Mouse (Mus musculus) heart, embryonic 16.5 days (tissue): ENCODE results near the gene Kcnj6. TPM values are rescaled to one million over a fixed set of nuclear protein-coding genes. Genes with fewer than 3 reads are reported as not detected.

Experiments
- ATAC-seq: fragments of 200-750 bp; cut with Nextera tagmentation; replicated peaks from 2 replicates; pipeline ENCODE4 v1.8.0; 2017; ENCODE audit warnings: moderate number of reproducible peaks; ENCODE audit not compliant: insufficient read depth, low FRiP score; ENCODE audit errors: extremely low read depth
- H3K27ac ChIP-seq: fragments of 300-500 bp; sonication (generic); 2 replicates; pipeline ENCODE4 v1.5.1; 2014; ENCODE audit warnings: mild to moderate bottlenecking, low read length, control low read depth, moderate library complexity
- H3K27me3 ChIP-seq: fragments of 300-500 bp; sonication (generic); 2 replicates; pipeline ENCODE4 v1.6.1; 2014; ENCODE audit warnings: low read length, mixed read lengths; ENCODE audit not compliant: control insufficient read depth, insufficient read depth
- H3K36me3 ChIP-seq: fragments of 300-500 bp; sonication (generic); 2 replicates; pipeline ENCODE4 v1.6.1; 2014; ENCODE audit not compliant: control insufficient read depth, insufficient read depth
- H3K4me1 ChIP-seq: fragments of 300-500 bp; sonication (generic); 2 replicates; pipeline ENCODE4 v1.6.1; 2014; ENCODE audit warnings: low read length, mixed read lengths; ENCODE audit not compliant: control insufficient read depth, insufficient read depth
- H3K4me2 ChIP-seq: fragments of 300-500 bp; sonication (generic); 2 replicates; pipeline ENCODE4 v1.6.1; 2014; ENCODE audit warnings: low read depth, mild to moderate bottlenecking, control low read depth, low read length
- H3K4me3 ChIP-seq: fragments of 300-500 bp; sonication (generic); 2 replicates; pipeline ENCODE4 v1.5.1; 2014; ENCODE audit warnings: mild to moderate bottlenecking, control low read depth, low read length
- H3K9ac ChIP-seq: fragments of 300-500 bp; sonication (generic); 2 replicates; pipeline ENCODE4 v1.6.1; 2014; ENCODE audit warnings: low read length, control low read depth
- H3K9me3 ChIP-seq: fragments of 300-500 bp; sonication (generic); replicated peaks from 2 replicates; pipeline ENCODE4 v1.6.1; 2016; ENCODE audit warnings: low read length; ENCODE audit not compliant: control insufficient read depth
- WGBS: fragments of 180-500 bp; shearing (Covaris S2); extraction: QIAGEN DNeasy Blood & Tissue Kit; methylation state at CpG from one replicate; pipeline ENCODE4 v1.1.7; 2014; 5-methylcytosine and 5-hydroxymethylcytosine counted together
- polyA plus RNA-seq: library from polyadenylated mRNA; unstranded; fragments of >200 nt; fragmentation: Nextera tagmentation; extraction: Ambion mirVana; gene quantifications from 2 replicates; pipeline ENCODE4 v1.2.1, GENCODE M21; 2015

The Kcnj6 gene
- polyA plus RNA-seq, 1 experiment from 2014 or later: 0.07 TPM

- no peak overlapping the region for H3K27ac ChIP-seq
- ATAC-seq: no peak
- H3K4me3 ChIP-seq: no peak overlapping the region
- H3K9me3 ChIP-seq: no peaks in the 10 kb centered on the region
- H3K9ac ChIP-seq: no peak overlapping the region
- 77% methylated on average over 6 of the region's 6 CpGs for WGBS
- no peaks in the 10 kb centered on the region for H3K36me3 ChIP-seq
- H3K4me2 ChIP-seq: no peak overlapping the region
- H3K27me3 ChIP-seq: no peaks in the 10 kb centered on the region
- no peaks in the 10 kb centered on the region for H3K4me1 ChIP-seq
These were observed 98.7 kb downstream of the Kcnj6 start for GRCm38 (mm10) chr16:94898832-94899231.

GRCm38 (mm10) chr16:94892162-94892650 lies 105.3 kb downstream of the Kcnj6 start:
- H3K27ac ChIP-seq: no peak overlapping the region
- no peaks in the 10 kb centered on the region for H3K9me3 ChIP-seq
- H3K9ac ChIP-seq: no peak overlapping the region
- H3K4me1 ChIP-seq: no peaks in the 10 kb centered on the region
- no peak for ATAC-seq
- H3K4me2 ChIP-seq: no peak overlapping the region
- no peaks in the 10 kb centered on the region for H3K27me3 ChIP-seq
- WGBS: 77% methylated on average over 4 of the region's 4 CpGs
- no peak overlapping the region for H3K4me3 ChIP-seq
- H3K36me3 ChIP-seq: no peaks in the 10 kb centered on the region

- H3K36me3 ChIP-seq: no peaks in the 10 kb centered on the region
- no peaks in the 10 kb centered on the region for H3K4me1 ChIP-seq
- H3K9ac ChIP-seq: no peak overlapping the region
- no peak overlapping the region for H3K4me2 ChIP-seq
- H3K9me3 ChIP-seq: no peaks in the 10 kb centered on the region
- no peaks in the 10 kb centered on the region for H3K27me3 ChIP-seq
- H3K4me3 ChIP-seq: no peak overlapping the region
- WGBS: 40% methylated on average over 6 of the region's 6 CpGs
- no peak overlapping the region for H3K27ac ChIP-seq
- ATAC-seq: no peak
These were observed 106.9 kb downstream of the Kcnj6 start for GRCm38 (mm10) chr16:94890581-94890980.

- Histone ChIP-seq H3K4me1 (no peaks in the 10 kb centered on the region), H3K9ac (no peak overlapping the region), H3K9me3 (no peaks in the 10 kb centered on the region), H3K27ac (no peak overlapping the region), H3K27me3 (no peaks in the 10 kb centered on the region), H3K4me3 (no peak overlapping the region), H3K36me3 (no peaks in the 10 kb centered on the region), H3K4me2 (no peak overlapping the region)
- no peak for ATAC-seq
- 38% methylated on average over 2 of the region's 2 CpGs for WGBS
These were observed 107.4 kb downstream of the Kcnj6 start for GRCm38 (mm10) chr16:94890056-94890455.

- 63% methylated on average over 11 of the region's 11 CpGs for WGBS
- Histone ChIP-seq H3K4me3 (no peak overlapping the region), H3K9me3 (no peaks in the 10 kb centered on the region), H3K27me3 (no peaks in the 10 kb centered on the region), H3K4me1 (no peaks in the 10 kb centered on the region), H3K4me2 (no peak overlapping the region), H3K9ac (no peak overlapping the region), H3K27ac (no peak overlapping the region), H3K36me3 (no peaks in the 10 kb centered on the region)
- no peak for ATAC-seq
These were observed 108.9 kb downstream of the Kcnj6 start for GRCm38 (mm10) chr16:94888554-94888953.

- WGBS: 71% methylated on average over 7 of the region's 7 CpGs
These were observed 111.1 kb downstream of the Kcnj6 start for GRCm38 (mm10) chr16:94886398-94886797.

GRCm38 (mm10) chr16:94885062-94885461 lies 112.4 kb downstream of the Kcnj6 start:
- Histone ChIP-seq H3K27me3 (no peaks in the 10 kb centered on the region), H3K4me1 (no peaks in the 10 kb centered on the region), H3K4me2 (no peak overlapping the region), H3K4me3 (no peak overlapping the region), H3K9me3 (no peaks in the 10 kb centered on the region), H3K36me3 (no peaks in the 10 kb centered on the region), H3K9ac (no peak overlapping the region), H3K27ac (no peak overlapping the region)
- 81% methylated on average over 7 of the region's 7 CpGs for WGBS
- ATAC-seq: no peak

More at GRCm38 (mm10) chr16:94886398-94886797, 111.1 kb downstream of the Kcnj6 start:
- Histone ChIP-seq H3K4me1 (no peaks in the 10 kb centered on the region), H3K36me3 (no peaks in the 10 kb centered on the region), H3K9ac (no peak overlapping the region), H3K27ac (no peak overlapping the region), H3K9me3 (no peaks in the 10 kb centered on the region), H3K4me2 (no peak overlapping the region), H3K4me3 (no peak overlapping the region), H3K27me3 (no peaks in the 10 kb centered on the region)
- no peak for ATAC-seq

GRCm38 (mm10) chr16:94883909-94884308 lies 113.6 kb downstream of the Kcnj6 start:
- Histone ChIP-seq H3K4me1 (no peaks in the 10 kb centered on the region), H3K36me3 (no peaks in the 10 kb centered on the region)
- 61% methylated on average over 3 of the region's 3 CpGs for WGBS

GRCm38 (mm10) chr16:94883196-94883595 lies 114.3 kb downstream of the Kcnj6 start:
- 80% methylated on average over 8 of the region's 8 CpGs for WGBS
- ATAC-seq: no peak

More at GRCm38 (mm10) chr16:94883909-94884308, 113.6 kb downstream of the Kcnj6 start:
- Histone ChIP-seq H3K9ac (no peak overlapping the region), H3K4me2 (no peak overlapping the region), H3K9me3 (no peaks in the 10 kb centered on the region), H3K27ac (no peak overlapping the region), H3K27me3 (no peaks in the 10 kb centered on the region), H3K4me3 (no peak overlapping the region)
- no peak for ATAC-seq

More at GRCm38 (mm10) chr16:94883196-94883595, 114.3 kb downstream of the Kcnj6 start:
- no peak overlapping the region for H3K9ac ChIP-seq
- no peaks in the 10 kb centered on the region for H3K9me3 ChIP-seq
- no peak overlapping the region for H3K4me2 ChIP-seq
- H3K27me3 ChIP-seq: no peaks in the 10 kb centered on the region
- H3K4me3 ChIP-seq: no peak overlapping the region
- no peaks in the 10 kb centered on the region for H3K4me1 ChIP-seq
- no peak overlapping the region for H3K27ac ChIP-seq
- no peaks in the 10 kb centered on the region for H3K36me3 ChIP-seq
